Mouse (Mus musculus) thymus, postnatal 10 days (tissue): Measurements from ENCODE around the gene Atp1a4.

Experiments
- DNase-seq, 2 experiments: peaks; one replicate each; pipeline ENCODE4 v3.0.0; 2021; ENCODE audit warnings: low spot score in 2 of 2

The Atp1a4 gene

GRCm38 (mm10) chr1:172258314-172258713 lies at the start of gene Atp1a4:
TSS of gene Atp1a4 (minus strand) at chr1:172258414.
- no peak for DNase-seq

DNA sequence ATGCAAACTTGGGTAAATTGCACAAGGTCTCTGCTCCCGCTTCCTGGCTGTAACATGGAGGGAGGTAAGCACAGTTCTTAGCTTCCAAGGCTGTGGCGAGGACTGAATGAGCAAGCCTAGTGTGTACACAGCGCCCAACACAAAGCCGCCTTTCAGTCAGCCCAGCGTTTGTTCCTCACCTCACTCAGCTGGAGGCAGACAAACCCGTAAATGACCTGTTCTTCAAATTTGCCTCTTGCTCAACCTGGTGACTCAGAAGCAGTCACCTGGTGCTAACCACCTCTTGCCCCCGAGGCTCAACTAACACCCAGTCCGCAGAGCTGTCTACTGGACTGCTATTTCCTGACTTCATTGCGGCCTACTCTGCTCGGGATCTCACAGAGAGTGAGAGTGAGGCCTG lies 49.7 kb upstream of the Atp1a4 start:
- DNase-seq, result no peak

DNA sequence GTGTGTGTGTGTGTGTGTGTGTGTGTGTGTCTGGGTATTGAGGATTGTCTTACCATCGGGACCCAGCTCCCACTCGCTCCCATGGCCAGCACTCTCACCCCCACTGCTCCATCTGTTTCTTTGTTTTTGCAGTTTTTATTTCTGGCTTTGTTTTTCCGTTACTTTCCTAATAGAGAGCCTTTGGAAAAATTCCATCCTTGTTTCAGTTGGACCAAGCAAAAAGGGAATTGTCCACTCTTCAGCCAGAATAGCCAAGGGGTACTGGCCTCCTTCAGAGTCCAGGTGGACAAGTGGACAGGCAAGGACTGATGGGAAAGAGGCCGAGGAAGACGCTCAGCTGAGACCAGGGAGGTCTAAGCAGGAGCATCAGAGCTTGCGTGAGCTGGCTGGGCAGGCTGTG lies 48.7 kb upstream of the Atp1a4 start:
- no peak for DNase-seq

- DNase-seq, result no peak
Measured at GRCm38 (mm10) chr1:172306196-172306595, 48.0 kb upstream of the Atp1a4 start.

GRCm38 (mm10) chr1:172305635-172306034 lies 47.4 kb upstream of the Atp1a4 start:
- DNase-seq, result no peak

- DNase-seq, result no peak
Measured at GRCm38 (mm10) chr1:172305153-172305552, 46.9 kb upstream of the Atp1a4 start.

DNA sequence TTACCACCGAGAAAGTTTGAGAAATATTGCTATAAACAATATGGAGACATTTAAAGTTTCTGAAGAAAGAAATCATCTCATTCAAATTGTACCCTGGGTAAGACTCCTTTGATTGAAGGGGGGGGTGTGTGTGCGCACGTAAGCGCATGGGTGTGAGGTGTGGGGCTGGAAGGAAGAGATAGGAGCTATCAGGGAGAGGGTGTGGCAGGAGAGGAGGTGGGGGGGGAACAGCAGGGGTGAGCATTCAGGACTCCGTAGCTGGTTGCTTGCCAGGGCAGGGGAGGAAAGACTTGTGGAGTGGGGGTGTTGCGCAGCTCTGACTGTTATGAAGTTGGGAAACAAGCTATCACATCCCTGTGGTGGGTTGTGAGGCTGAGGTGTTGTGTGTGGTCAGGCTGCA lies 46.2 kb upstream of the Atp1a4 start:
- no peak for DNase-seq

DNA sequence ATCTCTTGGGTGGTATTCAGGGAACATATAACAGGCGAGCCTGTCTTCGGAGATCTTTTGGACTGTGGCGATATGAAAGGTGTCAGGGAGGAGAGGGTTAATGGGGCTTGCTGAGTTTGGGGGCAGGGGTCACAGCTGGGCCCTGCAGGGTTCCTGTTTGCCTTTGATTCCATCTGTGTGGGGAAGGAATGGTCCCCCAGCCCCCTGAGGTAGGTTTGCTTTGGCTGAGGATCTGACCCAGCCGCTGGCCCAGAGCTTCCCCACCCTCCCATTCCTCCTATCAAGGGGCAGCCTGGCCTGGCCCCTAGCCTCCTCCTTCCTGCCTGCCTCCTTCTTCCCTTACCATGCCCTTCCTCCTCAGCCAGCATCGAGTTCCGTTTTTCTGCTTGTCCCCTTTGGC lies 44.6 kb upstream of the Atp1a4 start:
- DNase-seq, result no peak

DNA sequence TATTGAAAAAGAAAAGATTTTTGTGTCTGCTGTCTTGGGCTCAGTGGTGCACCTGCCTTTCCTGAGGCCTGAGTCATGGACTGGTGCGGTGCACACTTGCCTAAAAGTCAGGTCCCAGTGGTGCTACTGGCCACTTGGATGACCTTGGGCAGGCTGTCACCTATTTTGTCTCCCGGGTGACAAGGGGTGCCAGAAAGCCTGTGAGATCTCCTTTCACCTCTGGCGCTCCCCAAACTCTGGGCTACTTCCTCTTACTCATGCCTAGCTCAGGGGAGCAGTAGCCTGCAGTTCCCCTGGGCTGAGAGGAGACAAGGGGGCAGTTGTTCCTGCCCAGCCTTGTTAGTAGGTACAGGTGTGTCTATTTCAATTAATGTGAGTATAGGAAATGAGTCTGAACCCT lies 44.1 kb upstream of the Atp1a4 start:
- no peak for DNase-seq

DNA sequence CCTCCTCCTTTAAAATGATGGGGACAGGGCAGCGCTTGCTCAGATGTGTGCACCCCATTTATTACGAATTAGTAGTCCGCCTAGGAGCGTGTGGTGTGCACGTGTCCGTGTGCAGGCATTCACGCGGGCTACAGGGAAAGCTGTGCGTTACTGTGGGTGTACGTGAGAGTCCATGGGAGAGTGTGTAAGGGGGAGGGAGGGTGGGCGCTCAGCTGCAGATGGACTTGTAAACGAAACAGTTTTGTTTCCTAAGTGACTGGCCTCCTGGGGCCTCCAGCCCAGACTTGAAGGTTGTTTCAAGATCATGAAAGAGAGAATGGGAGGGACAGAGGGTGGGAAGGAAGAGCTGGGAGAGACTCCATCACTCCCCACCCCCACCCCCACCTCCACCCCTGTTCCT lies 43.0 kb upstream of the Atp1a4 start:
- no peak for DNase-seq

DNA sequence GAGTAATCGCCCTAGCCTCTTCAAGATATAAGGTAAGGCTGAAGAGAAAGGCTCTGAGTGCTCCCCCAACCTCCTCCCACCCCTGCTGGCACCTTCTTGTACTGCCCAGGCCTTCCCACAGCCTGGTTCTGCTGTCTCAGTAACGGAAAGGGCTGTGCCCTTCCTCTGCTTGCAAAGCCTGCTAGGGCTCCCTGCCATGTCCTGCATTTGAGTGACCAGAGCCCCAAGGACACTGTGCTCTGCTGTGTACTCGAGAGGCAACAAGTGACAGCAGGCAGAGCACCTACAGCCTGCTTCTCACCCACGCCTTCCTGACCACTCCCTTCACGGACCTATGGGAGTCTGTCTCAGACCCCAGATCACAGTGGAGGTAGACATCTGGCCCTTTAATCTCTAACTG lies 42.0 kb upstream of the Atp1a4 start:
- DNase-seq, result no peak

GRCm38 (mm10) chr1:172299528-172299927 lies 41.3 kb upstream of the Atp1a4 start:
- DNase-seq, result no peak

DNA sequence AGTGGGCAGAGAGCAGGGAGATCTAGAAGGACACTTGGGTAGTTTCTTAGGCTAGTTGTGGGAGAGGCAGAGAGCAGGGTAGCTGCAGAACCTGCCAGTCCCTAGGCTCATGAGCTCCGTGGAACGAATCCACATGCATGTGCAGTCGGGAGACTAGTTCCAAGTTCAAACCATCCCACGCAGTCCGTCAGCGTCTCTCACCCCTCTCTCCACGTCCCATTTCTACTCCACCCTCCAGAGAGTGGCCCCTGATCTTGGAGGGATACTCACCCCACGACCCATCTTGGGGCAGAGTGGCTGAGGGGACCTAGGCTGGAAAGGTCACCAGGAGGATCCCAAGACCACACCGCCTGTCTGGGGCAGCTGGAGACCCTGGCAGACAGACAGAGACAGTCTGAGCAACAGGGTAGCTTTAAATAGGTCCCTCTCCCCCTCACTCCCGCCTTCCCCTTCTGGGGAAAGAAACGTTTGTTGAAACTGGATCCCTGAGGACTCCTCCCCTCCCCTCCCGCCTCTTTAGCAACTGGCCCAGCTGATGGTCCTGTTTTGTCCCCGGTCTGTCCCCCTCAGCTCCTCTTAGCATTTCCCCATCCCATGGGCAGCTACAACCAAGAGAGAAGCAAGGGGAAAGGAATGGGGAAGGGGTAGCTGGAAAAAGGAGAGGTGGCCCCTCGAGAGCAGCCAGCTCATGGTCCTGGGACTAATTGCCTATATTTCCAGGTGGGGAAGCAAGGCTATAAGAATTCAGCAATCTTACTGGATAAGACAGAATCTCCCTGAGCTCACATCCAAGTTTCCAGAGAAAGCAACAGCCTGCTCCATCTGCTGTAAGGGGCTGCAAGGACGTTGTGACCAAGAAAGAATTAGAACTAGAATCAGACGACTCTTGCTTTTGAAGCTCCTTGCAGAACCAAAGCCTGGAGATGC lies 39.7 kb upstream of the Atp1a4 start, which contains the start of gene Atp1a2:
TSS of gene Atp1a2 (minus strand) at position 454 of the 927 bp plus-strand sequence.
- no peak for DNase-seq

- DNase-seq, result no peak
Measured at GRCm38 (mm10) chr1:172296816-172297510, 38.7 kb upstream of the Atp1a4 start.

DNA sequence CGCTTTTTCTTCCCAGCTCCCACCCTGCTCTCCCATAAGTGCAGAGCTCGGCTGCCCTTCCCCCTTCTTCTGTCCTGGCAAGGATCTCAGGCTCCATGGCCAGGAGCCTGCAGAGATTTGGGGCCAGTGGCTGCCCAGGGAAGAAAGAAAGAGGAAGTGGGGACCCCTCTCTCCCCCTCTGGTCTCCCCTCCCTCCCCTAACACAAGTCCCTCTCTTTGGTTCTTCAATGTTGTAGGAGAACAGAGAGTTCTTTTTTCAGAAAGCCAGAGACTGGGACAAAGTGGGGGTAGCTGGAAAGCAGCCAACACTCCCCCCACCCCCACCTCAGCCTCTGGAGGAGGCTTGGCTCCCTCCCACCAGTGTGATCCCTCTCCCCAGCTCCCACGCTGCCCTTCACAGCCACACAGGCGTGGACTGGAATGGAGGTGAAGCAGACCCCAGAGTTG lies 37.6 kb upstream of the Atp1a4 start:
- no peak for DNase-seq

DNA sequence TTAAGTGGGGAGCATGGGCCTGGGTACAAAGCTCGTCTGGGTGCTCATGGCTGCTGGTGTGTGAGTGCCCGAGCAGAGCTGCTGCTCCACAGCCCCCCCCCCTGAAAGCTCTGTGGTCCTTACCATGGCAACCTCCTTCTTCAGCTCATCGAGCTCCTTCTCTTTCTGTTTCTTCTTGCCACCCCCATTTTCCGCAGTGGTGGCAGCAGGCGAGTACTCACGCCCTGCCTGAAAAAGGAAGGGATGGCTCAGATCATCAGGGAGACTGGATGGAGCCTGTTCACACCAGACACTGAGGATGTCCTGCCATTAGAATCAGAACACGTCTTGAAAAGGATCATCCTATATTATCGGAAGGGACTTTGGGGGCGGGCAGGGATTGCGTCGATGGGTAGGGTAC lies 35.2 kb upstream of the Atp1a4 start:
- DNase-seq, result no peak

GRCm38 (mm10) chr1:172292880-172293279 lies 34.7 kb upstream of the Atp1a4 start:
- no peak for DNase-seq

DNA sequence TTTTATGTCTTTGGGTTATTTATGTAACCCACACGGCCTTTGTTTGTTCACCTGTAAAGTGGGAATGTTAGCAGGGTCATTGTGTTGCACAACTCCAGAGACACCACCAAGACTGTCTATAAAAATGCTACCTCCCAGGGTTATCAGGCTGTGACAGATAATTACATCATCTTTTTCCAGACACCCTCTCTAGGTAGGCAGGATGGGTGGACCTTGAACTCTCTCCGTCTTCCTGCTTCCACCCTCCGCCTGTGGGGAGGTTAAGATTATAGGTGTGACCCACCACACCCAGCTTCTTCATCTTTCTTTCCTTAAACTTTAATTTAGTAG lies 31.4 kb upstream of the Atp1a4 start:
- no peak for DNase-seq

- DNase-seq, result no peak
Measured at GRCm38 (mm10) chr1:172288900-172289616, 30.8 kb upstream of the Atp1a4 start.

- DNase-seq, result no peak
Measured at GRCm38 (mm10) chr1:172286740-172287139, 28.5 kb upstream of the Atp1a4 start.

GRCm38 (mm10) chr1:172284221-172284620 lies 26.0 kb upstream of the Atp1a4 start:
- DNase-seq, result no peak

GRCm38 (mm10) chr1:172283073-172283472 lies 24.9 kb upstream of the Atp1a4 start:
- DNase-seq, result no peak
